Mouse (Mus musculus) cerebellum, adult 2 months (tissue): ENCODE data around the gene Adh6b.

Experiments
- CTCF ChIP-seq: fragments of 200-500 bp; IDR thresholded peaks from 2 replicates; pipeline ENCODE4 v1.5.1; 2011; ENCODE audit warnings: low read depth, mild to moderate bottlenecking, control low read depth, low read length, moderate library complexity, borderline replicate concordance; ENCODE audit not compliant: insufficient read depth
- POLR2A ChIP-seq: fragments of 200-500 bp; IDR thresholded peaks from 2 replicates; pipeline ENCODE4 v1.6.1; 2011; ENCODE audit warnings: low read length, control low read depth, borderline replicate concordance; ENCODE audit not compliant: insufficient read depth

DNA sequence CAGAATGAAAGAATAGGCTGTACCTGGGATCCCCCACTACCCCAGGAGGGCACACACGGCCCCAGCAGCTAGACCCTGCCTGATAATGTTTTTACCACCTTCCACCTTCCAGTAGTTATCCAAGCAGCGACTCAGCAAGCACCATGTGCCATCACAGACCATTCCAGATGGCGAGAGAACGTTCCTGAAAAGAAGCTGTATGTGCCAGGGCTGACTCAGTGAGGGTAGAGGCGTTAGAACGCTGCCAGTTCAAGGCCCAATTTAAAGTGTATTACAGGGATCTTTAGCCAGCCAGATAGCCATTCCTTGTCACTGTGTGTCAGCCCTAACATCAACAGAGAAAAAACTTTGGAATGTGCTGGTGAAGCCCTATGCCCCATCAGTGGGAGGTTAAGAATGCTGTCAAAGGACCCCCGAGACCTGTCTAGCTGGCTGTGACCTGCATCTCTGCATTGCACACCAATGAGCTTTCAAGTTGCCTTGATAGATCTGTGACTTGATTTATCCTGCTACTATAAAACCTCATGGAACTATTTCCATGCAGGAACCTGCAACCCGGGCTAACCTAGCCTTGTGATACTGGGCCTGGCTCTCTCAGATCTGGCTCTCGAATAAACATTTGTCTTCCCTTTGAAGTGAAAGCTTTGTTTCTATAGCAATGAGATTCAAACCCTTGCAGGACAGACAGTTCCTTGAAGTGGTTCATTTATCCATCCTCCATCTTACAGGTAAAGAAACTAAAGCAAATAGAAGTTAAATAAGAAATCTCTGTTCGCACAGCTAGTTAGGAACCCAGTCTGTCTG is 35.9 kb upstream of the Adh6b start:
- TF ChIP-seq CTCF (no peak), POLR2A (no peak)
